In genomic region chr9:119962987-119963667, GRCm38 (mm10) we compare ENCODE assay signal across 7 mouse cellular contexts. TPM values are rescaled to one million over a fixed set of nuclear protein-coding genes. Genes with fewer than 3 reads are reported as not detected.
DNase-seq lines count a peak whose midpoint lies in the region; ATAC-seq and TF ChIP-seq lines count a peak whose summit lies in the region.

No protein-coding gene starts in this region.

- peak; percentile 71 for TF ChIP-seq CTCF in forebrain, postnatal 0 days (IDR thresholded peaks at IDR 0.05; ENCODE audit: low read depth)

- H3K9me3 ChIP-seq in forebrain, postnatal 0 days (ENCODE audit: low read length) = no peaks in the 10 kb centered on the region
- H3K9me3 ChIP-seq in hindbrain, embryonic 14.5 days (ENCODE audit: control insufficient read depth, low read length) = no peaks in the 10 kb centered on the region
- H3K9me3 ChIP-seq in liver, embryonic 11.5 days (ENCODE audit: control insufficient read depth, low read length) = no peaks in the 10 kb centered on the region
- no peaks in the 10 kb centered on the region for H3K9me3 ChIP-seq in neural tube, embryonic 12.5 days

- no peak overlapping the region for H3K4me2 ChIP-seq in forebrain, postnatal 0 days (ENCODE audit: low read depth)
- no peak overlapping the region for H3K4me2 ChIP-seq in hindbrain, embryonic 14.5 days (replicated peaks)
- H3K4me2 ChIP-seq in liver, embryonic 11.5 days = peak overlapping the region; percentile 56
- H3K4me2 ChIP-seq in neural tube, embryonic 12.5 days (replicated peaks) = peak overlapping the region; percentile 36

- DNase-seq in Muller cell, postnatal 12 days (ENCODE audit: inconsistent ontology term) = peak; percentile 72
- no peak for DNase-seq in forebrain, postnatal 0 days
- peak; percentile 53 for DNase-seq in hindbrain, embryonic 14.5 days (ENCODE audit: low spot score)
- peak; percentile 76 for DNase-seq in liver, embryonic 11.5 days (ENCODE audit: low spot score)
- peak; percentile 80 to 81 for DNase-seq in thymus, postnatal 36 days

- H3K4me3 ChIP-seq in brown adipose tissue, adult 24 weeks (ENCODE audit: insufficient read depth, low read depth, low read length) = no peak overlapping the region
- no peak overlapping the region for H3K4me3 ChIP-seq in forebrain, postnatal 0 days (ENCODE audit: low read depth, low read length)
- no peak overlapping the region for H3K4me3 ChIP-seq in hindbrain, embryonic 14.5 days (replicated peaks; ENCODE audit: low read length)
- peak overlapping the region; percentile 5; the same call in 1 of the 2 replicates for H3K4me3 ChIP-seq in liver, embryonic 11.5 days (ENCODE audit: low read depth, low read length)
- H3K4me3 ChIP-seq in neural tube, embryonic 12.5 days = no peak overlapping the region

- peak overlapping the region; percentile 48 for H3K27ac ChIP-seq in brown adipose tissue, adult 24 weeks (replicated peaks; ENCODE audit: low read depth, low read length)
- no peak overlapping the region for H3K27ac ChIP-seq in forebrain, postnatal 0 days (ENCODE audit: low read depth, low read length)
- no peak overlapping the region for H3K27ac ChIP-seq in hindbrain, embryonic 14.5 days
- H3K27ac ChIP-seq in liver, embryonic 11.5 days (ENCODE audit: low read depth, low read length) = no peak overlapping the region
- H3K27ac ChIP-seq in neural tube, embryonic 12.5 days = no peak overlapping the region

- no peaks in the 10 kb centered on the region for H3K36me3 ChIP-seq in forebrain, postnatal 0 days (ENCODE audit: insufficient read depth)
- H3K36me3 ChIP-seq in hindbrain, embryonic 14.5 days (replicated peaks; ENCODE audit: control insufficient read depth, insufficient read depth) = no peaks in the 10 kb centered on the region
- H3K36me3 ChIP-seq in liver, embryonic 11.5 days (ENCODE audit: control insufficient read depth, insufficient read depth, low read length) = no peaks in the 10 kb centered on the region
- no peaks in the 10 kb centered on the region for H3K36me3 ChIP-seq in neural tube, embryonic 12.5 days

- H3K4me1 ChIP-seq in brown adipose tissue, adult 24 weeks (ENCODE audit: control insufficient read depth, insufficient read depth, insufficient read length, low read length) = peaks cover 4% of the 10 kb centered on the region; the same call in 1 of the 2 replicates
- no peaks in the 10 kb centered on the region for H3K4me1 ChIP-seq in forebrain, postnatal 0 days (ENCODE audit: insufficient read depth)
- H3K4me1 ChIP-seq in hindbrain, embryonic 14.5 days (replicated peaks; ENCODE audit: control insufficient read depth, insufficient read depth, low read length) = peaks cover 4% of the 10 kb centered on the region; the same call in 1 of the 2 replicates
- H3K4me1 ChIP-seq in liver, embryonic 11.5 days (replicated peaks; ENCODE audit: control insufficient read depth, insufficient read depth, low read length) = peaks cover 14% of the 10 kb centered on the region
- peaks cover 8% of the 10 kb centered on the region; the same call in 1 of the 2 replicates for H3K4me1 ChIP-seq in neural tube, embryonic 12.5 days

- H3K27me3 ChIP-seq in forebrain, postnatal 0 days (ENCODE audit: insufficient read depth, low read length) = no peaks in the 10 kb centered on the region
- H3K27me3 ChIP-seq in hindbrain, embryonic 14.5 days (ENCODE audit: control insufficient read depth, insufficient read depth, low read length) = no peaks in the 10 kb centered on the region
- H3K27me3 ChIP-seq in liver, embryonic 11.5 days (replicated peaks; ENCODE audit: control insufficient read depth, insufficient read depth, low read length) = no peaks in the 10 kb centered on the region
- H3K27me3 ChIP-seq in neural tube, embryonic 12.5 days (replicated peaks) = 0 out of 2 replicates have a peak, but pooled peaks cover 3% of the 10 kb centered on the region

- WGBS in forebrain, postnatal 0 days = 15% methylated on average over 21 of the region's 21 CpGs
- 17% methylated on average over 21 of the region's 21 CpGs for WGBS in hindbrain, embryonic 14.5 days
- 12% methylated on average over 21 of the region's 21 CpGs for WGBS in liver, embryonic 11.5 days
- 13% methylated on average over 21 of the region's 21 CpGs for WGBS in neural tube, embryonic 12.5 days

- no peak overlapping the region for H3K9ac ChIP-seq in forebrain, postnatal 0 days
- H3K9ac ChIP-seq in hindbrain, embryonic 14.5 days = no peak overlapping the region
- H3K9ac ChIP-seq in liver, embryonic 11.5 days (ENCODE audit: low read depth, low read length) = peak overlapping the region; percentile 9; the same call in 1 of the 2 replicates
- H3K9ac ChIP-seq in neural tube, embryonic 12.5 days = no peak overlapping the region

- ATAC-seq in forebrain, postnatal 0 days = peak; percentile 45; the same call in 1 of the 2 replicates
- no peak for ATAC-seq in hindbrain, embryonic 14.5 days (ENCODE audit: low FRiP score)
- peak; percentile 75 for ATAC-seq in liver, embryonic 11.5 days (replicated peaks; ENCODE audit: low FRiP score)
- ATAC-seq in neural tube, embryonic 12.5 days (ENCODE audit: low FRiP score, low read depth) = 0 out of 2 replicates have a peak, but pooled peaks have one; percentile 13

RNA-seq across cellular contexts. Expression of gene Csrnp1, which starts 21.3 kb away (rescaled TPM):
- polyA plus RNA-seq in brown adipose tissue, adult 24 weeks (2012; ENCODE audit: insufficient read depth, insufficient read length, missing spikeins) = 3.1 and 7.0 TPM in 2 replicates
- total RNA-seq in forebrain, postnatal 0 days (2014; rRNA removed) = 6.3 and 10.9 TPM in 2 replicates
- 2.2 and 2.7 TPM in 2 replicates for polyA plus RNA-seq in forebrain, postnatal 0 days (2015; fragmentation: Nextera tagmentation; extraction: Ambion mirVana)
- 0.68 and 0.80 TPM in 2 replicates for polyA plus RNA-seq in hindbrain, embryonic 14.5 days (2014; fragmentation: Nextera tagmentation; extraction: Ambion mirVana)
- polyA plus RNA-seq in liver, embryonic 11.5 days (2014; fragmentation: Nextera tagmentation; extraction: Ambion mirVana) = 1.1 and 2.2 TPM in 2 replicates
- polyA plus RNA-seq in neural tube, embryonic 12.5 days (2016; fragmentation: Nextera tagmentation; extraction: Ambion mirVana) = 2.4 and 2.7 TPM in 2 replicates

RNA-seq across cellular contexts. Expression of gene Ttc21a, which starts 25.7 kb away (rescaled TPM):
- polyA plus RNA-seq in brown adipose tissue, adult 24 weeks (2012; ENCODE audit: insufficient read depth, insufficient read length, missing spikeins) = not detected in 2 replicates
- 2.5 and 4.3 TPM in 2 replicates for total RNA-seq in forebrain, postnatal 0 days (2014; rRNA removed)
- 0.45 and 0.85 TPM in 2 replicates for polyA plus RNA-seq in forebrain, postnatal 0 days (2015; fragmentation: Nextera tagmentation; extraction: Ambion mirVana)
- 1.2 TPM in 2 replicates for polyA plus RNA-seq in hindbrain, embryonic 14.5 days (2014; fragmentation: Nextera tagmentation; extraction: Ambion mirVana)
- 0.14 TPM in 1 of 2 replicates, not detected in the other for polyA plus RNA-seq in liver, embryonic 11.5 days (2014; fragmentation: Nextera tagmentation; extraction: Ambion mirVana)
- 0.28 and 0.38 TPM in 2 replicates for polyA plus RNA-seq in neural tube, embryonic 12.5 days (2016; fragmentation: Nextera tagmentation; extraction: Ambion mirVana)

RNA-seq across cellular contexts. Expression of gene Gorasp1, which starts 25.8 kb away (rescaled TPM):
- polyA plus RNA-seq in brown adipose tissue, adult 24 weeks (2012; ENCODE audit: insufficient read depth, insufficient read length, missing spikeins) = 6.2 and 8.3 TPM in 2 replicates
- total RNA-seq in forebrain, postnatal 0 days (2014; rRNA removed) = 15.3 and 27.9 TPM in 2 replicates
- 20.3 and 24.0 TPM in 2 replicates for polyA plus RNA-seq in forebrain, postnatal 0 days (2015; fragmentation: Nextera tagmentation; extraction: Ambion mirVana)
- polyA plus RNA-seq in hindbrain, embryonic 14.5 days (2014; fragmentation: Nextera tagmentation; extraction: Ambion mirVana) = 24.3 and 27.9 TPM in 2 replicates
- polyA plus RNA-seq in liver, embryonic 11.5 days (2014; fragmentation: Nextera tagmentation; extraction: Ambion mirVana) = 24.7 and 25.0 TPM in 2 replicates
- polyA plus RNA-seq in neural tube, embryonic 12.5 days (2016; fragmentation: Nextera tagmentation; extraction: Ambion mirVana) = 22.6 and 23.8 TPM in 2 replicates

Comparison
In these comparisons a context has a peak if more than half of its experiments do, and no peak if none do; other contexts are left out.
1. H3K4me2 ChIP-seq: peak in liver, embryonic 11.5 days (single experiment) and neural tube, embryonic 12.5 days (single experiment); none in forebrain, postnatal 0 days (single experiment) and hindbrain, embryonic 14.5 days (single experiment).